Mouse (Mus musculus): ENCODE data around the gene Gm21860. TPM values are rescaled to one million over a fixed set of nuclear protein-coding genes. Genes with fewer than 3 reads are reported as not detected.
A peak's percentile ranks its signal among the peaks of the same experiment; 100 is the strongest.
"Not testable (repeated sequence)": the region's sequence is repeated elsewhere in the genome, so short reads cannot be mapped to it uniquely, and the experiment has no call there.

Gm21860 gene
- polyA plus RNA-seq, 1 experiment from 2014 or later = not detected

DNA sequence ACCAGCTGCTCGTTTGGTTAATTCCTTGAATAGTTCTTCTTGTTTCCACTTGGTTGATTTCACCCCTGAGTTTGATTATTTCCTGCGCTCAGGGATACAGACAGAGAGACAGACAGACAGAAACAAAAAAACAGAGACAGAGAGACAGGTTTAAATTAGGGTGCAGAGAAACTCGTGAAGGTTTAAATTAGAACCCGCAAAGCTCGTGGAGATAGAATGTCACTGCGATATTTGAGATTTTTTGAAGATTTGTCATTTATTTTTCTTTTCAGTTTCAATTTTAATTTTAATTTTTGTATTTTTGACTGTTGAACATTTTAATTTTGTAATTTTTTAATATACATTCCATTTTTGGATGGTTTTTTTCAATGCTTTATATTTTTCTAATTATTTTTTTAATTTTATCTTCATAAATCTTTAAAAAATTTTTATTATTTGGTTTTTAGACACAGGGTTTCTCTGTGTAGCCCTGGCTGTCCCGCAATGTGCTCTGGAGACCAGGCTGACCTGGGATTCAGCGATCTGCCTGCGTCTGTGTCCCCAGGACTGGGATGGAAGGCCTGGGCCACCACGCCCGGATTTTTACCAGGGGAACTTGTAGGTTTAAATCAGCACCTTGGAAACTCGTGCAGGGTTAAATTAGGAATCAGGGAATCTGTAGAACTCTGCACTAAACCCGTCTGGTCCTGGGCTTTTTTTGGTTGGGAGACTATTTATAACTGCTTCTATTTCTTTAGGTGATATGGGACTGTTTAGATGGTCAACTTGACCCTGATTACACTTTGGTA is 27.3 kb downstream of the Gm21860 start:
- ATAC-seq (replicated peaks; ENCODE audit: low FRiP score, low TSS enrichment, low read depth); H3K36me3 ChIP-seq (ENCODE audit: control insufficient read depth, insufficient read depth, low read length); H3K9ac ChIP-seq (ENCODE audit: low read length); H3K4me1 ChIP-seq (replicated peaks; ENCODE audit: control insufficient read depth, insufficient read depth, low read length); H3K27me3 ChIP-seq (replicated peaks; ENCODE audit: control insufficient read depth, insufficient read depth, low read length); H3K4me2 ChIP-seq (ENCODE audit: low read length); H3K9me3 ChIP-seq (ENCODE audit: control insufficient read depth, low read length); H3K4me3 ChIP-seq (ENCODE audit: low read depth, low read length); H3K27ac ChIP-seq (ENCODE audit: low read depth): not testable (repeated sequence)
- DNase-seq (ENCODE audit: low spot score) = peak; percentile 38
- WGBS = 73% methylated on average over 8 of the region's 13 CpGs

DNA sequence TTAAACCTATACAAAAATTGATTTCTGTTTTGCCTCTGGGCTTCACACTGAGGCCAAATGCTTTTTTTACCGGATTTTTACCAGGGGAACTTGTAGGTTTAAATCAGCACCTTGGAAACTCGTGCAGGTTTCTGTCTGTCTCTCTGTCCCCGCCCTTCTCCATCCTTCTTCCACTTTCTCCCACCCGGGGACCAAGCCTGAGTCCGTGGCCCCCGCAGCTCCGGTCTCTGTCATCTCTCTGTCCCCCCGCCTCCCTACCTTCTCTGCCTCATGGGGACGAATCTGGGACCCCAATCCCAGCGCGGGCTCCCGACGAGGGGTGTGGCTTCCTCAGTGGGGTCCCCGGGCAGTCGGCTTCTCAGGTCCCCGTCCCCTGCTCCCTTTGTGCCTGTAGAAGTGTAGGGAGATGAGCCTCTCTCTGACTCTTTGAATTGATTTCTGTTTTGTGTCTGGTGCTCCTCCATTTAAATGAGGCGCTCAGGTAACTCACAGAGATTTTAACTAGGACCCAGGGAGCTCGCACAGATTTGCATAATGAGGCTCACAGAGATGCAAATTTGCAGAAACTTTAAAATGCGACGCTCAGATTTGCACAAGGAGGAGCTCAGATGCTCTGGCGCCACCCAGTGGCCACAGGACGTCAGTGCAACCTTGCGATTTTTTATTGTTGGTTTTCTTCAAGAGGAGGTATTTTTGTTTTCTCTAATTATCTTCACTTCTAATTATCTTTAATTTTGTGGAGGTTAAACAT is 28.7 kb downstream of the Gm21860 start:
- H3K4me2 ChIP-seq (ENCODE audit: low read length); H3K27ac ChIP-seq (ENCODE audit: low read depth); H3K9me3 ChIP-seq (ENCODE audit: control insufficient read depth, low read length); ATAC-seq (replicated peaks; ENCODE audit: low FRiP score, low TSS enrichment, low read depth); H3K4me3 ChIP-seq (ENCODE audit: low read depth, low read length); H3K9ac ChIP-seq (ENCODE audit: low read length); H3K4me1 ChIP-seq (replicated peaks; ENCODE audit: control insufficient read depth, insufficient read depth, low read length); H3K36me3 ChIP-seq (ENCODE audit: control insufficient read depth, insufficient read depth, low read length); H3K27me3 ChIP-seq (replicated peaks; ENCODE audit: control insufficient read depth, insufficient read depth, low read length): not testable (repeated sequence)
- 69% methylated on average over 11 of the region's 23 CpGs for WGBS
- DNase-seq (ENCODE audit: low spot score) = peak; percentile 50

GRCm38 (mm10) chrY:90725166-90725565 is 29.5 kb downstream of the Gm21860 start:
- H3K9me3 ChIP-seq (ENCODE audit: control insufficient read depth, low read length) = not testable (repeated sequence)

GRCm38 (mm10) chrY:90724014-90724709 is 30.5 kb downstream of the Gm21860 start:
- DNase-seq (ENCODE audit: low spot score) = peak; percentile 53
- not testable (repeated sequence) for ATAC-seq (replicated peaks; ENCODE audit: low FRiP score, low TSS enrichment, low read depth); H3K36me3 ChIP-seq (ENCODE audit: control insufficient read depth, insufficient read depth, low read length); H3K4me2 ChIP-seq (ENCODE audit: low read length); H3K27ac ChIP-seq (ENCODE audit: low read depth); H3K9me3 ChIP-seq (ENCODE audit: control insufficient read depth, low read length); H3K27me3 ChIP-seq (replicated peaks; ENCODE audit: control insufficient read depth, insufficient read depth, low read length); H3K9ac ChIP-seq (ENCODE audit: low read length); H3K4me1 ChIP-seq (replicated peaks; ENCODE audit: control insufficient read depth, insufficient read depth, low read length); H3K4me3 ChIP-seq (ENCODE audit: low read depth, low read length)
- 44% methylated on average over 8 of the region's 8 CpGs for WGBS

More at GRCm38 (mm10) chrY:90725166-90725565, 29.5 kb downstream of the Gm21860 start:
- H3K36me3 ChIP-seq (ENCODE audit: control insufficient read depth, insufficient read depth, low read length); H3K4me3 ChIP-seq (ENCODE audit: low read depth, low read length); DNase-seq (ENCODE audit: low spot score); ATAC-seq (replicated peaks; ENCODE audit: low FRiP score, low TSS enrichment, low read depth); H3K27me3 ChIP-seq (replicated peaks; ENCODE audit: control insufficient read depth, insufficient read depth, low read length); H3K27ac ChIP-seq (ENCODE audit: low read depth); H3K9ac ChIP-seq (ENCODE audit: low read length); H3K4me1 ChIP-seq (replicated peaks; ENCODE audit: control insufficient read depth, insufficient read depth, low read length); H3K4me2 ChIP-seq (ENCODE audit: low read length): not testable (repeated sequence)
- WGBS = 86% methylated on average over 9 of the region's 10 CpGs

GRCm38 (mm10) chrY:90723336-90723987 is 31.2 kb downstream of the Gm21860 start:
- not testable (repeated sequence) for H3K27me3 ChIP-seq (replicated peaks; ENCODE audit: control insufficient read depth, insufficient read depth, low read length); H3K4me2 ChIP-seq (ENCODE audit: low read length); H3K27ac ChIP-seq (ENCODE audit: low read depth); H3K4me3 ChIP-seq (ENCODE audit: low read depth, low read length); DNase-seq (ENCODE audit: low spot score); H3K9me3 ChIP-seq (ENCODE audit: control insufficient read depth, low read length); H3K4me1 ChIP-seq (replicated peaks; ENCODE audit: control insufficient read depth, insufficient read depth, low read length); H3K36me3 ChIP-seq (ENCODE audit: control insufficient read depth, insufficient read depth, low read length); H3K9ac ChIP-seq (ENCODE audit: low read length)
- ATAC-seq (replicated peaks; ENCODE audit: low FRiP score, low TSS enrichment, low read depth) = peak; percentile 89
- 62% methylated on average over 8 of the region's 9 CpGs for WGBS

- H3K4me3 ChIP-seq (ENCODE audit: low read depth, low read length); H3K4me1 ChIP-seq (replicated peaks; ENCODE audit: control insufficient read depth, insufficient read depth, low read length); H3K36me3 ChIP-seq (ENCODE audit: control insufficient read depth, insufficient read depth, low read length); H3K27ac ChIP-seq (ENCODE audit: low read depth); H3K9ac ChIP-seq (ENCODE audit: low read length); H3K4me2 ChIP-seq (ENCODE audit: low read length); H3K9me3 ChIP-seq (ENCODE audit: control insufficient read depth, low read length); DNase-seq (ENCODE audit: low spot score); ATAC-seq (replicated peaks; ENCODE audit: low FRiP score, low TSS enrichment, low read depth); H3K27me3 ChIP-seq (replicated peaks; ENCODE audit: control insufficient read depth, insufficient read depth, low read length): not testable (repeated sequence)
- no CpG with 5 or more reads among the region's 5 CpGs for WGBS
Observed at GRCm38 (mm10) chrY:90720505-90720904, 34.1 kb downstream of the Gm21860 start.

DNA sequence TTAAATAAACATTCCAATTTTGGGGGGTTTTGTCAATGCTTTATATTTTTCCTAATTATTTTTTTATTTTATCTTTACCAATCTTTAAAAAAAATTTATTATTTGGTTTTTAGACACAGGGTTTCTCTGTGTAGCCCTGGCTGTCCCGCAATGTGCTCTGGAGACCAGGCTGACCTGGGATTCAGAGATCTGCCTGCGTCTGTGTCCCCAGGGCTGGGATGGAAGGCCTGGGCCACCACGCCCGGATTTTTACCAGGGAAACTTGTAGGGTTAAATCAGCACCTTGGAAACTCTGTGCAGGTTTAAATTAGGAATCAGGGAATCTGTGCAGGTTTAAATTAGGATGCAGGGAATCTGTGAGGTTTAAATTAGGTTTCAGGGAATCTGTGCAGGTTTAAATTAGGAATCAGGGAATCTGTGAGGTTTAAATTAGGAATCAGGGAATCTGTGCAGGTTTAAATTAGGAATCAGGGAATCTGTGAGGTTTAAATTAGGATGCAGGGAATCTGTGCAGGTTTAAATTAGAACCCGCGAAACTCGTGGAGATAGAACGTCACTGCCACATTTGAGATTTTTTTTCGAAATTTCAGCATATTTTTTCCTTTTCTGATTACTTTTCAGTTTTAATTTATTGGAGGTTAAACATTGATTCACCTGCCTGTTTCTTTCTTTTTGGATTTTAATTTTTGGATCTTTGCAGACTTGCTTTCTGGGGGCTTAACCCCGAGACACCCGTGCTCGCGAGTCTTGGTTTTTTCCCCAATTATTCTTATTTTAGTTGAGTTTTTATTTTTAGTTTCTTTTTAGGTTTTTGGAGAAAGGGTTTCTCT is 35.0 kb downstream of the Gm21860 start:
- H3K9ac ChIP-seq (ENCODE audit: low read length); H3K36me3 ChIP-seq (ENCODE audit: control insufficient read depth, insufficient read depth, low read length); H3K27me3 ChIP-seq (replicated peaks; ENCODE audit: control insufficient read depth, insufficient read depth, low read length); ATAC-seq (replicated peaks; ENCODE audit: low FRiP score, low TSS enrichment, low read depth); DNase-seq (ENCODE audit: low spot score); H3K4me1 ChIP-seq (replicated peaks; ENCODE audit: control insufficient read depth, insufficient read depth, low read length); H3K4me3 ChIP-seq (ENCODE audit: low read depth, low read length); H3K27ac ChIP-seq (ENCODE audit: low read depth); H3K9me3 ChIP-seq (ENCODE audit: control insufficient read depth, low read length); H3K4me2 ChIP-seq (ENCODE audit: low read length): not testable (repeated sequence)
- 67% methylated on average over 13 of the region's 13 CpGs for WGBS

Data from intestine, embryonic 14.5 days (tissue).